Mouse (Mus musculus): ENCODE data around the gene Babam2.

DNA sequence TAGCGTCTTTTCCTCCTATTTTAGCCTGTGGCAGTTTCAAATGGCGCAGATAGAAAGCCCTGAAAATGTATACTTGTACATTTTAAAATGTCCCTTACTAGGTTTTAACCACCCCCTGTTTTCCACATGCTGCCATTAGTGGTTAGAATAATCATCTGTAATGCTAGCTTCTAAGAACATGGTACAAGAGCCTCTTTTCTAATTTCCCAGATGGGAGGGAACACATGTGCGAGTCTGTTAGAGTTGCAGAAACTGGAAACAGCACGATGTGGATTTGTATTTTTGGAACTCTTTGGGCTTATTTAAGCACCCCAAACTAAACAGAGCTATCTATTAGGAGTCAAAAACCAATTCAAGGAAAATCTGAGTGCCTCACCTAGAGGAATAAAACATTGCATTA is 195.1 kb downstream of the Babam2 start:
- TF ChIP-seq GATA1 (IDR thresholded peaks at IDR 0.05; ENCODE audit: low read length) (no peak), TAL1 (IDR thresholded peaks at IDR 0.05; ENCODE audit: low read length) (no peak)

Data from erythroblast, embryonic 14.5 days (primary cell).